Mouse (Mus musculus): ENCODE data around the gene Tas1r3.

GRCm38 (mm10) chr4:155907003-155907402 is 43.8 kb upstream of the Tas1r3 start:
- TF ChIP-seq CTCF (conservative IDR thresholded peaks at IDR 0.05; ENCODE audit: low read length) (no peak), POU5F1 (IDR thresholded peaks at IDR 0.05; ENCODE audit: borderline replicate concordance, low read length) (no peak), NANOG (IDR thresholded peaks at IDR 0.05; ENCODE audit: borderline replicate concordance, low read length) (no peak)
